Mouse (Mus musculus) T-helper 17 cell (primary cell): ENCODE data around the gene Ndufb2.

Source experiments
- in situ Hi-C, 2 experiments: fragments of 300-600 bp; cut with MboI, MseI; formaldehyde crosslinking; loops; 1 replicate in 1 of 2; 2 replicates in 1 of 2; pipeline ENCODE4 v1.15.1; 2025; ENCODE audit warnings: high pct_unique_total_duplicates in 2 of 2

Gene Ndufb2

DNA sequence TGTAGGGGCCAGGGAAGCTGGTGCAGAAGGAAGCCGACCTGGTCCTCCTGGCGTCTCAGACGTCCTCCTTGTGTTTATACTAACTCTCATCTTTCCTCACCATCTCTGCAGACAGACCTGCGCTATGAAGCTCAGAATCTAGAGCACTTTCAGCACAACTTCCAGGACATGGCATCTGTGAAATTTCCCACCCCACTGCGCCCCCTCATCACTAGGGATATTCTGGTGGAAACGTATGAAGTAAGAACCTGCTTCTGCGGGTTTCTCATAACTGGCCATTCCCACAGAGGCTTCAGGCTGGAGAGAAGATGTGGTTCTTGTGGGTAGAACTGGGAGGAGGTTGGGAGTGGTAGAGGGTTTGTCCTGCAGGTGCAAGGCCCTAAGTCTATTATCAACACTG lies 12.8 kb upstream of the Ndufb2 start:
- in situ Hi-C loops: no loop called here

DNA sequence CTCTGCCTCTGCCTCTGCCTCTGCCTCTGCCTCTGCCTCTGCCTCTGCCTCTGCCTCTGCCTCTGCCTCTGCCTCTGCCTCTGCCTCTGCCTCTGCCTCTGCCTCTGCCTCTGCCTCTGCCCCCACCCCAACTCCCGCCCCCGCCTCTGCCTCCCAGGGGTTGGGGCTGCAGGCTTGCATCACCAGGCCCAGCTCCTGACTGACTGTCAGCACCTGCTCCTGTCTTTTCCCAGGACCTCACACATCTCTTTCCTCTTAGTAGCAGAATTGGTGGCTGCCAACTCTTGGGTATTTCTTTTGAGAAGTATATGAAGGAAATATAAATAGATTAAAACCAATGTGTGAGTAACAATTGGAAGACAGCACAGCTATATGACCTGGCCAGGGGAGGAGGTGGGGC lies 11.8 kb upstream of the Ndufb2 start:
- in situ Hi-C loops: no loop called here

DNA sequence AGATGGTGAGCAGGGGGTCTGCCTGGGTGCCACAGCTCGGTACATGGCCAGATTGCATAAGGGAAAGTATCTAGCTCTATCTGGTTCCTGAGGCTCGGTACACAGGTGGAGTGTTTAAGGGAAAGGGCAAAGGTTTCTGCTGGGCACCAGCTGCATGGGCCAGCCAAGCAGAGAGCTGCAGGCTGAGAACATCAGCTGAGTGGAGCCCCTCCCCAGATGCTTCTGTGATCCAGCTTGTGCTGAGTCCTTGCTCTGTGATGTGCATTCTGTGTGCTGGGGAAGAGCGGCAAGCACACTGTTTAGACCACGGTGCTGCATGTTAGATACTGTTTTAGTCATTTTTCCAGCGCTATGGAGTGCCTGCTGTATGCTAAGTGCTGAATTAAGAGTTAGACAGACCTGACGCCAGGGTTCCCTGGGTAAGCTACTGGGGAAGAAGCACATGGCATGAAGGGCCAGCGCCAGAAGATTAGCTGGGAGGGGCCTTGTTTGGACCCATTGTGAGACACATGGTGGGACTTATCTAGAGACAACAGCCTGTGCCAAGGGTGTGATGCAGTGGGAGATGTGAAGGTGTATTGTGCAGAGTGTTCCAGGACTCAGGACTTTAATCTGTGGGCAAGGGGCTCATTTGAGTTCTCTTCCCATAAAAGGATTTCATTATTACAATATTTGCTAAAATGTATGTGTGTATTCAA lies 11.1 kb upstream of the Ndufb2 start:
- in situ Hi-C loops: no loop called here

GRCm38 (mm10) chr6:39585517-39585916 lies 6.9 kb upstream of the Ndufb2 start, which contains the start of gene Gm42420:
Gm42420 (plus strand) TSS chr6:39585753.
- in situ Hi-C loops: no loop called here

DNA sequence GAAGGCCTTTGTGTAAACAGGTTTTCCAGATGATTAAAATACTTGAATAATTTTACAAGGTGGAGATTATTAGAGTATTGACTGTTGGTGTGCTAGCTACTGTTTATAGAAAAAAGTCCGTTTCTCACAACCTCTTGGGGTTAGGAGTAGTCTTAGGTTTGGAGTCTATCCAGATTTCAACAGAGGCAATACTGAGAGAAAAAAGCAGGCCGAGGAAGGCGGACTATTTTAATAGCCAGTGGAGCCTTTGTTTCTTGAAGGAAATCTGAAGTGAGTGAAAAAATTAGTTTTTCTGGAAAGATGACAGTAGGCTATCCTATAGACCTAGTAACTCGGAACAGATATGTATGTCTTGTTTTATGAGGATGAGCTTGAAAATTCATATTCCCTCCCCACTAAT lies 893 bp upstream of the Ndufb2 start:
- in situ Hi-C loops: loop anchor here (5.0 kb wide), 1 partner anchor 136 kb away; the partner anchor contains the start of gene Braf (in 2 of the 2)

- in situ Hi-C loops: loop anchor here (25.0 kb wide), 1 partner anchor 186 kb away; no protein-coding TSS in a partner anchor
Measured at GRCm38 (mm10) chr6:39600851-39601250, 8.5 kb downstream of the Ndufb2 start.

GRCm38 (mm10) chr6:39601828-39602227 lies 9.5 kb downstream of the Ndufb2 start:
- in situ Hi-C loops: loop anchor here (25.0 kb wide), 1 partner anchor 185 kb away; no protein-coding TSS in a partner anchor

GRCm38 (mm10) chr6:39604565-39604964 lies 12.2 kb downstream of the Ndufb2 start:
- in situ Hi-C loops: loop anchor here (25.0 kb wide), 1 partner anchor 183 kb away; no protein-coding TSS in a partner anchor

DNA sequence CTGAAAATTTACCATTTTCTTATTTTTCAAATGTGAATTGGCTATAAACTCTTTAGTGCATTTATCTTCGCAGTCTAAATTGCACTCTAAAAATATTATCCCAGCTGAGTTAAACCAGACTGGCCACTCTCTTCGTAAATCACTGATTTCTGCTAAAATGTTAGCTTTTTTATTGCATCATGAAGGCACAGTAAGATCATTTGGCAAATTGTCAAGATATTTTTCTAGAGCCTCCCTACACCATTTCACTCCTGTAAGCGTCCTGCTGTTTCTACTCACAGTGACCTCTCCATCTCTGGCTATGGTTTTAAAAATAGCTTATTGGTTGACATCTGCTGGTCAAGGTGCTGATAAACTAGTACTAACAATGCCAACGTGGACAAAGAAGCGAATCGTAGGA lies 13.7 kb downstream of the Ndufb2 start:
- in situ Hi-C loops: loop anchor here (25.0 kb wide), 1 partner anchor 181 kb away; no protein-coding TSS in a partner anchor

DNA sequence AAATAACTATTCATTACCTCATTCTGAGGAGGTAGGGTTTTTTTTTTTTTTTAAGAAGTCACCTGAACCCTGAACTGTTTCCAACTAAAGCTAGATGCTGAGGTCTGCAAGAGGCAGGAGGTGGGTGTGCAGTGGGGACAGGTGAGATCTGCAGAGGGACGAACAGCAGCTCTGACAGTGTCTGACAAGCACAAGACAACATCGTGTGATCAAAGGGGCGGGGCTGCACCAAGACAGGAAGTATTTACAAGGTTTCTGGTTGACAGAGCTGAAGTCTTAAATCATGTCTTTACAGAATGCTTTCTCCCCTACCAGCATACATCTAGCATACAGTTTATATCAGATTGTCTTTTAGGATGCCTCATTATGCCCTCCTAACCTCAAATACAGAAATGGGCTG lies 14.5 kb downstream of the Ndufb2 start:
- in situ Hi-C loops: loop anchor here (25.0 kb wide), 1 partner anchor 180 kb away; no protein-coding TSS in a partner anchor

- in situ Hi-C loops: loop anchor here (25.0 kb wide), 1 partner anchor 180 kb away; no protein-coding TSS in a partner anchor
Measured at GRCm38 (mm10) chr6:39607365-39607764, 15.0 kb downstream of the Ndufb2 start.

- in situ Hi-C loops: loop anchor here (25.0 kb wide), 1 partner anchor 177 kb away; no protein-coding TSS in a partner anchor
Measured at GRCm38 (mm10) chr6:39610207-39610606, 17.8 kb downstream of the Ndufb2 start.

DNA sequence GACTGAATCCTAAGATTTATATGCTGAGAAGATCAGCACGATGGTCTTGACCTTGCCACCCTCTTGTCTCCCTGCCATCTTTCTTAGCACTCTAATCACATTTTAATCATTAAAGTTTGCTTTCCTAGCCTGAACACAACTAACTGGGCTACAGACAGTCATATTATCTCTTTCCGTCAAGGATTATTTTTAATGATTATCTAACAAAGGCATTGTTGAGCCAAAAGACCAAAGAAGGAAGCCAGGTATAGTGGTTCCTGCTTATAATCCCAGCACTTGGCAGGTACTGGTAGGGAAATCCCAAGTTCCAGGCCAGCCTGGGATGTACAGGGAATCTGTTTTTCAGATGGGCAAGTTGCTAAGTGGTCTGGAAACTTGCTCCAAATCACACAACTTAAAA lies 18.9 kb downstream of the Ndufb2 start:
- in situ Hi-C loops: loop anchor here (25.0 kb wide), 1 partner anchor 176 kb away; no protein-coding TSS in a partner anchor
